Mouse (Mus musculus) stomach, embryonic 14.5 days (tissue): ENCODE results near the gene Mpp2. TPM values are rescaled to one million over a fixed set of nuclear protein-coding genes. Genes with fewer than 3 reads are reported as not detected.
A peak's percentile ranks its signal among the peaks of the same experiment; 100 is the strongest.

Source experiments
- ATAC-seq: fragments of 200-750 bp; cut with Nextera tagmentation; 2 replicates; pipeline ENCODE4 v1.8.0; 2017; ENCODE audit warnings: low read depth, moderate TSS enrichment; ENCODE audit not compliant: insufficient number of reproducible peaks, insufficient read depth, low FRiP score
- H3K27ac ChIP-seq: fragments of 300-500 bp; sonication (generic); 2 replicates; pipeline ENCODE4 v1.5.1; 2014; ENCODE audit warnings: mild to moderate bottlenecking, low read length, moderate library complexity, mixed read lengths
- H3K27me3 ChIP-seq: fragments of 300-500 bp; sonication (generic); 2 replicates; pipeline ENCODE4 v1.6.1; 2014; ENCODE audit warnings: low read length, control low read depth, mixed read lengths; ENCODE audit not compliant: control insufficient read depth, insufficient read depth
- H3K36me3 ChIP-seq: fragments of 300-500 bp; sonication (generic); 2 replicates; pipeline ENCODE4 v1.6.1; 2014; ENCODE audit warnings: mild to moderate bottlenecking, control low read depth, low read length, moderate library complexity, mixed read lengths; ENCODE audit not compliant: control insufficient read depth, insufficient read depth
- H3K4me1 ChIP-seq: fragments of 300-500 bp; sonication (generic); 2 replicates; pipeline ENCODE4 v1.6.1; 2014; ENCODE audit warnings: low read length, control low read depth, mixed read lengths; ENCODE audit not compliant: control insufficient read depth, insufficient read depth
- H3K4me2 ChIP-seq: fragments of 300-500 bp; sonication (generic); replicated peaks from 2 replicates; pipeline ENCODE4 v1.6.1; 2014; ENCODE audit warnings: low read depth, low read length, control low read depth
- H3K4me3 ChIP-seq: fragments of 300-500 bp; sonication (generic); 2 replicates; pipeline ENCODE4 v1.5.1; 2014; ENCODE audit warnings: low read depth, low read length, control low read depth
- H3K9ac ChIP-seq: fragments of 300-500 bp; sonication (generic); replicated peaks from 2 replicates; pipeline ENCODE4 v1.6.1; 2014; ENCODE audit warnings: low read depth, mild to moderate bottlenecking, control low read depth, low read length, moderate library complexity, mixed read lengths
- H3K9me3 ChIP-seq: fragments of 300-500 bp; sonication (generic); 2 replicates; pipeline ENCODE4 v1.6.1; 2016; ENCODE audit warnings: low read depth, low read length, control low read depth; ENCODE audit not compliant: control insufficient read depth
- WGBS: fragments of 180-500 bp; shearing (Covaris S2); extraction: QIAGEN DNeasy Blood & Tissue Kit; methylation state at CpG from one replicate; pipeline ENCODE4 v1.1.7; 2014; 5-methylcytosine and 5-hydroxymethylcytosine counted together
- polyA plus RNA-seq: library from polyadenylated mRNA; unstranded; fragments of >200 nt; fragmentation: Nextera tagmentation; extraction: Ambion mirVana; gene quantifications from 2 replicates; pipeline ENCODE4 v1.2.1, GENCODE M21; 2014

Mpp2 gene
- polyA plus RNA-seq, 1 experiment from 2014 or later: 8.5 TPM

GRCm38 (mm10) chr11:102084159-102084558 is 4.2 kb downstream of the Mpp2 start:
- 60% methylated on average over 7 of the region's 7 CpGs for WGBS
- no peaks in the 10 kb centered on the region for H3K9me3 ChIP-seq
- peaks cover 3% of the 10 kb centered on the region; the same call in 1 of the 2 replicates for H3K36me3 ChIP-seq
- H3K9ac ChIP-seq: no peak overlapping the region
- H3K4me2 ChIP-seq: no peak overlapping the region
- peaks cover 5% of the 10 kb centered on the region; the same call in 1 of the 2 replicates for H3K4me1 ChIP-seq
- no peak overlapping the region for H3K27ac ChIP-seq
- H3K4me3 ChIP-seq: no peak overlapping the region
- ATAC-seq: no peak
- no peaks in the 10 kb centered on the region for H3K27me3 ChIP-seq

- H3K9me3 ChIP-seq: no peaks in the 10 kb centered on the region
- H3K4me1 ChIP-seq: 0 out of 2 replicates have a peak, but pooled peaks cover 3% of the 10 kb centered on the region
These were observed 5.1 kb downstream of the Mpp2 start for GRCm38 (mm10) chr11:102083193-102083592.

DNA sequence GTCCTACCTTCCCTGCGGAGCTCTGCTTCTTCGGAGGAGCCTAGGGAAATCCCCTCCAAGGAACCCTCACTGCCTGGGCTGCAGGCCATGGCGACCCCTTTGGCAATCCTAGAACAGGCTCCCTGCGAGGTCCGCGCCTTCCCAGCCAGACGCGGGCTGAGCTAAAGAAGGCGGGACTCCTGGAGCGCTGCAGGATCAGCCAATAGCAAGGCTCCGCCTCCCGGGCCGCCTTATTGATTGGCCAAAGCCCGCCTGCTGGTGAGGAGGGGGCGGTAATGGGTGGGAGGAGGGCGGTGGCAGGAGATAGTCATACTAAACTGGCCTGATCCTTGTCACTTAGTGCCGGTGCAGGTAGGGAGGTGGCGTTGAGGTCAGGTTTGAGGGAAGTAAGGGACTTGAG is 6.0 kb downstream of the Mpp2 start:
- Histone ChIP-seq H3K4me1 (0 out of 2 replicates have a peak, but pooled peaks cover 3% of the 10 kb centered on the region), H3K27ac (no peak overlapping the region), H3K27me3 (no peaks in the 10 kb centered on the region), H3K9ac (no peak overlapping the region; the same call in 1 of the 2 replicates), H3K9me3 (no peaks in the 10 kb centered on the region), H3K36me3 (peaks cover 7% of the 10 kb centered on the region; the same call in 1 of the 2 replicates), H3K4me2 (peak overlapping the region; percentile 67), H3K4me3 (peak overlapping the region; percentile 31)
- ATAC-seq: peak; percentile 90
- WGBS: 1% methylated on average over 18 of the region's 18 CpGs

More at GRCm38 (mm10) chr11:102083193-102083592, 5.1 kb downstream of the Mpp2 start:
- H3K27ac ChIP-seq: no peak overlapping the region
- peaks cover 6% of the 10 kb centered on the region; the same call in 1 of the 2 replicates for H3K36me3 ChIP-seq
- H3K4me3 ChIP-seq: no peak overlapping the region
- H3K4me2 ChIP-seq: no peak overlapping the region
- WGBS: 52% methylated on average over 4 of the region's 4 CpGs
- no peak for ATAC-seq
- no peak overlapping the region for H3K9ac ChIP-seq
- no peaks in the 10 kb centered on the region for H3K27me3 ChIP-seq

DNA sequence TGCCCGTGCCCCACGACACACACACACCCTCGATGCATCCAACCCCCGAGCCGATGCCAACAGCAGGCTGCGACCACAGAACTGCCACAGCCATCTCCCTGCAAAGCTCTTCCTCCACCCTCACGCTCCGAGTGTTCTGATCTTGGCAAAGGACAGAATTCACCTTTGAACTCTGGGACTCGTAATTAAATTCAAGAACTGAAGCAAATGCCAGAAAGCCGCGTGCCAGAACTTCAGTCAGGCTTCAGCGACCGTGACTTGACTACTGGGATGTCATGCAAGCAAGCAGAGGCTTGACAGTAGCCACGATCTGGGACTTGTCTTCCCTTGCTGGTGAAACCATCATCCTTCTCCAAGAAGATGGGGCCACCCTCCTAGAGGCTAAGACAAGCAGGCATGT is 14.6 kb downstream of the Mpp2 start:
- 85% methylated on average over 14 of the region's 14 CpGs for WGBS
- no peak for ATAC-seq
- Histone ChIP-seq H3K4me1 (peaks cover 5% of the 10 kb centered on the region; the same call in 1 of the 2 replicates), H3K36me3 (peaks cover 4% of the 10 kb centered on the region; the same call in 1 of the 2 replicates), H3K27me3 (no peaks in the 10 kb centered on the region), H3K4me3 (no peak overlapping the region), H3K9me3 (no peaks in the 10 kb centered on the region), H3K4me2 (no peak overlapping the region), H3K27ac (no peak overlapping the region), H3K9ac (no peak overlapping the region)

DNA sequence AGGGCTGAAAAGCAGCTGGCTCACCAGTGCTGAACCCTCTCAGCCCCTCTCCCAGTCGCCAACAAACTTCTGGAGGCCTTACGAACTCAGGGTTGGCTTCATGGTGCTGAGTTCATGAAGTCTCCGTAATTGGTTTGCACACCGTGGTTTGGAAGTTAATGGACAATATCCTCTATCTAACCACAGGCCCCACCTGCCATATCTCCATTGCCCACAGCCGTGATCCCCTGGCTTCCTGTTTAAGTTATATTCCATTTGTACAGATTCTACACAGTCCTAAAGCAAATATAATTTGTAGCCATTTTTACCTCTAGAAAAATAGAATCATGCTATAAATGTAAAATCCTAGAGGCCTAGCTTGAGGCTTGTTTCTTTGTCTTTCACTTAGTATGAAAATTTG is 15.6 kb downstream of the Mpp2 start:
- no peak overlapping the region for H3K27ac ChIP-seq
- WGBS: 58% methylated on average over 5 of the region's 5 CpGs
- H3K36me3 ChIP-seq: no peaks in the 10 kb centered on the region
- H3K27me3 ChIP-seq: no peaks in the 10 kb centered on the region
- no peaks in the 10 kb centered on the region for H3K9me3 ChIP-seq
- no peak overlapping the region for H3K9ac ChIP-seq
- peaks cover 5% of the 10 kb centered on the region; the same call in 1 of the 2 replicates for H3K4me1 ChIP-seq
- H3K4me2 ChIP-seq: no peak overlapping the region
- H3K4me3 ChIP-seq: no peak overlapping the region
- ATAC-seq: no peak

GRCm38 (mm10) chr11:102070426-102070825 is 17.9 kb downstream of the Mpp2 start:
- 3% methylated on average over 13 of the region's 13 CpGs for WGBS
- H3K9ac ChIP-seq: no peak overlapping the region
- ATAC-seq: no peak

GRCm38 (mm10) chr11:102069633-102070032 is 18.7 kb downstream of the Mpp2 start:
- Histone ChIP-seq H3K27ac (no peak overlapping the region), H3K36me3 (no peaks in the 10 kb centered on the region), H3K4me3 (no peak overlapping the region), H3K4me2 (no peak overlapping the region), H3K27me3 (no peaks in the 10 kb centered on the region), H3K4me1 (peaks cover 5% of the 10 kb centered on the region; the same call in 1 of the 2 replicates), H3K9ac (no peak overlapping the region), H3K9me3 (no peaks in the 10 kb centered on the region)
- WGBS: 68% methylated on average over 11 of the region's 11 CpGs
- no peak for ATAC-seq

More at GRCm38 (mm10) chr11:102070426-102070825, 17.9 kb downstream of the Mpp2 start:
- Histone ChIP-seq H3K4me2 (peak overlapping the region; percentile 26; the same call in 1 of the 2 replicates), H3K27ac (no peak overlapping the region), H3K4me1 (peaks cover 5% of the 10 kb centered on the region; the same call in 1 of the 2 replicates), H3K4me3 (no peak overlapping the region), H3K9me3 (no peaks in the 10 kb centered on the region), H3K27me3 (no peaks in the 10 kb centered on the region), H3K36me3 (no peaks in the 10 kb centered on the region)

DNA sequence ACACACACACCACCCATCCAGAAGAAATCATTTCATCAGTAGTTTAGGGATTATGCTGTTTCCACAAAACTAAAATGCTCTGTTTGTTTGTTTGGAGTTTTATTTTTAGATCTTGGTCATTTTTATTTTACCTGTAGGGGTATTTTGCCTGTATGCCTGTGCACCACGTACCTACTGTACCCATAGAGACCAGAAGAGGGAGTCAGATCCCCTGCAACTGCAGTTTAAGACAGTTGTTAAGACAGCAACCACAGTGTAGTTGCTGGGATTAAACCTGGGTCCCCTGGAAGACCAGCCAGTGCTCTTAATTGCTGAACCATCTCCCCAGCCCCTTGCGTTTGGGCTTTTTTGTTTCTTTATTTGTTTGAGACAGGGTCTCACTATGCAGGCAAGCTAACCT is 19.3 kb downstream of the Mpp2 start:
- ATAC-seq: no peak
- Histone ChIP-seq H3K4me2 (no peak overlapping the region), H3K4me3 (no peak overlapping the region), H3K4me1 (peaks cover 5% of the 10 kb centered on the region; the same call in 1 of the 2 replicates), H3K36me3 (no peaks in the 10 kb centered on the region), H3K9me3 (no peaks in the 10 kb centered on the region), H3K27ac (no peak overlapping the region), H3K27me3 (no peaks in the 10 kb centered on the region), H3K9ac (no peak overlapping the region)
- 63% methylated on average over 2 of the region's 2 CpGs for WGBS

DNA sequence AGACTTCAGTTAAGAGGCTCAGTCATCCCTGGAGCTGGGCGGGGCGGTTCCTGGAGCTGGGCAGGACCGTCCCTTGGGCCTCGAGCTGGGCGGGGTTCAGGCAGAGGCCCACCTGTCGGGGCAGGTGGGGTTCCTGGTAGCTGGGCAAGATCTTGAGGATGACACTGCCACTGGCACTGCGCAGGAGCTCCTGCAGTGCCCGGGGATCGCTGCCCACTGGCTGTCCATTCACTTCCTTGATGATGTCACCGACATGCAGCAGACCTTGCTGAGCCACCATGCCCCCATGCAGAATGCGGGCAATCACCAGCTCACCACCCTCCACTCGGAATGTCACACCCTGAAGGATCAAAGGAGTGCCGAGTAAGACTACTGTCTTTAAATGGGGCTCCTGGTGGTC is 25.2 kb downstream of the Mpp2 start:
- Histone ChIP-seq H3K4me2 (no peak overlapping the region), H3K4me1 (peaks cover 3% of the 10 kb centered on the region; the same call in 1 of the 2 replicates), H3K9ac (no peak overlapping the region), H3K36me3 (no peaks in the 10 kb centered on the region), H3K9me3 (no peaks in the 10 kb centered on the region), H3K27me3 (no peaks in the 10 kb centered on the region), H3K27ac (no peak overlapping the region), H3K4me3 (no peak overlapping the region)
- ATAC-seq: no peak
- WGBS: 76% methylated on average over 13 of the region's 13 CpGs
